Mouse (Mus musculus) leukemia stem cell, adult 10-12 weeks (primary cell): Measurements from ENCODE around the gene Urb2. TPM values are rescaled to one million over a fixed set of nuclear protein-coding genes. Genes with fewer than 3 reads are reported as not detected.

Experiments used
- polyA plus RNA-seq: library from polyadenylated mRNA; stranded (reverse); fragments of >175 nt; gene quantifications from 2 replicates; pipeline ENCODE4 v1.2.3, GENCODE M21; 2012; ENCODE audit warnings: low replicate concordance

Urb2 gene
- polyA plus RNA-seq, result 1.7 and 6.2 TPM in 2 replicates

GRCm38 (mm10) chr8:124021237-124022227 lies at the start of gene Urb2, which contains the start of gene Taf5l:
Gene Urb2, plus strand, starts transcription at chr8:124021508.
Gene Taf5l, minus strand, starts transcription at chr8:124021397.

GRCm38 (mm10) chr8:123982826-123983400 lies 38.4 kb upstream of the Urb2 start, which contains the start of gene Abcb10:
Gene Abcb10, minus strand, starts transcription at chr8:123983122.

Other genes with a start within 250 kb of the Urb2 start
- gene Rab4a, start 215.5 kb upstream of the Urb2 start, polyA plus RNA-seq, result 5.9 and 10.0 TPM in 2 replicates
- gene Ccsap, start 161.3 kb upstream of the Urb2 start, polyA plus RNA-seq, result 4.1 and 9.5 TPM in 2 replicates
- gene Acta1, start 126.8 kb upstream of the Urb2 start, polyA plus RNA-seq, result not detected in 2 replicates
- 34.8 and 37.5 TPM in 2 replicates for gene Nup133, start 72.2 kb upstream of the Urb2 start, polyA plus RNA-seq
- 27.6 and 55.3 TPM in 2 replicates for gene Abcb10, start 38.4 kb upstream of the Urb2 start, polyA plus RNA-seq
- 27.2 and 30.1 TPM in 2 replicates for gene Taf5l, start 111 bp upstream of the Urb2 start, polyA plus RNA-seq
- 89.2 and 90.7 TPM in 2 replicates for gene Galnt2, start 209.9 kb downstream of the Urb2 start, polyA plus RNA-seq